Mouse (Mus musculus) ZHBTc4 (cell line): ENCODE results near the gene Asic1.
"Not testable (repeated sequence)": the region's sequence is repeated elsewhere in the genome, so short reads cannot be mapped to it uniquely, and the experiment has no call there.

ENCODE experiments used
- DNase-seq: peaks from one replicate; pipeline ENCODE4 v3.0.0-alpha.2; 2011; ENCODE audit warnings: low read depth, low spot score

The Asic1 gene

DNA sequence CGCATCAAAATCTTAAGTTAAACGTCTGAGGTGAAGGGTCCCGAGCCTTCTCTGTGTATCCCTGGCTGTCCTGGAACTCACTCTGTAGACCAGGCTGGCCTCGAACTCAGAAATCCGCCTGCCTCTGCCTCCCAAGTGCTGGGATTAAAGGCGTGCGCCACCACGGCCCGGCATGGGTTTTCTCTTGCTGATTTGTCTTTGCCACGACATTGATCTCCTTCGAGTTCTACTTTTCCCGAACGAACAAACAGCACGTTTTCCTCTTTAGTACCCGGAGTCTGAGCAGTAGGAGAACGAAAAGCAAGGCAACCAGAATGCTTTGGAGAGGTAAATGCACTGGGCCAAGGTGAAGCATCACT lies 31.5 kb downstream of the Asic1 start:
- DNase-seq: not testable (repeated sequence)

GRCm38 (mm10) chr15:99701999-99702900 lies 32.1 kb downstream of the Asic1 start, which contains the start of gene Smarcd1:
Smarcd1 (plus strand) TSS chr15:99702129.
- peak; percentile 97 for DNase-seq

GRCm38 (mm10) chr15:99703104-99703503 lies 32.9 kb downstream of the Asic1 start:
- DNase-seq: no peak

DNA sequence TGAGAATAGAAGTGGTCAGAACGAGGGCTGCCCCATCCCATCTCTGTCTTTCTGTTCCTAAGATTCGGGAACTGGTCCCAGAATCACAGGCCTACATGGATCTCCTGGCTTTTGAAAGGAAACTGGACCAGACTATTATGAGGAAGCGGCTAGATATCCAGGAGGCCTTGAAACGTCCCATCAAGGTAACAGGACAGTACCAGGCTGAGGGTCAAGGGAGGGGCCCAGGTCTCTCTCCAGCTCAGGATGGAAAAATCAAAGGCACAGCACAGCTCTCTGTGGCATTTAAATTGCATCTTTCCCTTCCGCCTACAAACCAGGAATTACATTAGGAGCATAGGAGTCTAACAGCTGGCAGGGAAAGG lies 33.5 kb downstream of the Asic1 start:
- no peak for DNase-seq

DNA sequence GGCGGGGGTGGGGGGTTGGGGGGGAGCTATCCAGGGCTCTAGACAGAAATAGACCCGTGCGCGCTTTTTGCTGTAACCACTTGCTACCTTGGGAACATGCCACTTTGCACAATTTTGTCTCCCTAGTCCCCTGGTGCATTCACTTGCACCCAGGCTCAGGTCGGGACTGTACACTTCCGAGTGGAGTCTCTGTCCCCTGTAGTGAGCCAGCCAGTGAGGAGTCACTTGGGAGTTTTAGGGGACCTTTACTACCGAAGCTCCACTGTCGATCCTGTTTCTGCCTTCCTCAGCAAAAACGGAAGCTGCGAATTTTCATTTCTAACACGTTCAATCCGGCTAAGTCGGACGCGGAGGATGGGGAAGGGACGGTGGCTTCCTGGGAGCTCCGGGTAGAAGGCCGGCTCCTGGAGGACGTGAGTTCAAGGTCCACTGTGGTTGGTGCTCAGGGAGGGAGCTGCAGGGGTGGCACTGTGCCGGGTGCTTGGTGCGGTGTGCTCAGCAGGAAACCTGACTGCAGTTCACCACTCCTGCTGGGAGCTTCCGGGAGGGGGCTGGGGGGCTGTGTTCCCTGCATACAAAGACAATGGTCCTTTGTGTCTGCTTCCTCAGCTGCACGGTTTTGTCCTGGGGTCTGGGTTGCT lies 34.0 kb downstream of the Asic1 start:
- peak; percentile 75 for DNase-seq

- DNase-seq: peak; percentile 87
These were observed 34.7 kb downstream of the Asic1 start for GRCm38 (mm10) chr15:99704881-99705280.

DNA sequence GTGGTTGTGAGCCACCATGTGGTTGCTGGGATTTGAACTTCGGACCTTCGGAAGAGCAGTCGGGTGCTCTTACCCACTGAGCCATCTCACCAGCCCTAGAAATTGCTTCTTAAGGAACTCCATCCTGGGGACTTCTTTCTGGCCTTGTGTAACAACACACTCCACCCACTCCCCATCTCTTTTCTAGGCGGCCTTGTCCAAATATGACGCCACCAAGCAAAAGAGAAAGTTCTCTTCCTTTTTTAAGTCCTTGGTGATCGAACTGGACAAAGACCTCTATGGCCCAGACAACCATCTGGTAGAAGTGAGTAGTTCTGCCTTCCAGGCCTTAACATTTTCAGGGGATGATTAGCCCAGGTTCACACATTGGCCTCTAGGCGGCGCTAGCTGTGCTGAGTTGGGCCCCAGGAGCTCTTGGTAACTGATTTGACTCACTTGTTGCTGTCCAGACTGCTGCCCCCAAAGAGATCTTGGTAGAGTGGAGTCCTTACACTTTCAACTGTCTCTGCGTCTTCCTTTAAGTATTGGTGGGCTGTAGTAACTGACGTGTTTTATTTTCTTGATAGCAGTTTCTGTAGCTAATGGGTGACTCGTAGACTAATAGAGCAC lies 35.4 kb downstream of the Asic1 start, which contains the start of gene Gm17349:
Gm17349 (minus strand) TSS at position 51 of the 609 bp plus-strand sequence.
- DNase-seq: peak; percentile 89

DNA sequence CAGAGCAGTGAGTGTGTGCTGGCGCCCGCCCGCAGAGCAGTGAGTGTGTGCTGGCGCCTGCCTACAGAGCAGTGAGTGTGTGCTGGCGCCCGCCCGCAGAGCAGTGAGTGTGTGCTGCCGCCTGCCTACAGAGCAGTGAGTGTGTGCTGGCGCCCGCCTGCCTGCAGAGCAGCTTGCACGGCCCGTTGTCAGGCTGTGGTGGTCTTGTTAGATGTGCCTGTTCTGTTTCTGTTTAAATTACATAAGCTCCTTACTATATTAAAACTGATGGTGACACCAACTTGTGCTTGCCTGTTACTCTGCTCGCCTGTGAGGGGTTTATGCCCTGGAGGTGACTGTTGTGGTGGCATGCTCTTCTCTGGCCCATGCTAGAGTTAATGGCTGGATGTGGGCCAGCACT lies 38.0 kb downstream of the Asic1 start:
- peak; percentile 50 for DNase-seq

- no peak for DNase-seq
These were observed 40.3 kb downstream of the Asic1 start for GRCm38 (mm10) chr15:99710221-99711190.

- no peak for DNase-seq
These were observed 41.3 kb downstream of the Asic1 start for GRCm38 (mm10) chr15:99711491-99711890.

DNA sequence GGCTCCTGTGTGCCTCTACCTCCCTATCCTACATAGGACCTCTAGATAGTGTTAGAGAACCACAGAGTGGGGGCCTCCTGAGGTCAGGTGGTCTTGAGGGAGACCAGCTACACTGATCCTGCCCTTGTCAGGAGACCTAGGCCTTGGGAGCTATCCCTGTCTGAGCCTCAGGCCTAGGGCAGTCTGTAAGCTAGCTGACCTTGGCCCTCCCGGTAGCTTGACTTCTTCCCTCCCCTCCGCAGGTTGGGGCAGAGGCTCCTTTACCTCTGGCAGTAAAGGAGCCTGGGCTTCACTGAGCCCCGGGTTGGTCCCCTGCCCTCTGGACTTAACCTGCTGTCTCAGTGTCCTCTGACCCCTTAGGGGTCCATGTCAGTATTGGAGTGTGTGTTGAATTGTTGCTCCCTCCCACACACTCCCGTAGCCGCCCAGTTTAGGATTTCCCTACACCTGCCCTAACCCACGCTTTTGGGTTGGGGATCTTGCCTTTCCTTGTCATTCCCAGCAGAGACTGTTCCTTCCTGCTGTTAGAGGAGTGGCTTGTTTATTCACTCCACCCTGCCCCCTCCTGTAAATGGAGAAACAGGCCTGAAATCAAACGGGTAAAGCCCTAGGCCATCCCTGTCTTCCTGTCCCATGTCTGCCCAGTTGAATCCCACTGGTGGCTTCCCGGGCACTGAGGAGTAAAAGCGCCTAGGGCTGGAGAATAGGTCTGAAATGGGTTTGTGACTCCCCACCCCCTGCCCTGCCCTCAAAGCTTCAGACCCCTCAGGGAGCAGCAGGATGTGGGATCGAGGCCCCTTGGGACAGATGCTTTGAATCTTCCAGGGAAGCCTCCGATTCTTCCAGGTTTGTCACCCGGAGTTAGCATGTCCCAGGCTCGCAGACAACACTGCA lies 42.7 kb downstream of the Asic1 start:
- DNase-seq: peak; percentile 63

GRCm38 (mm10) chr15:99713569-99713968 lies 43.4 kb downstream of the Asic1 start:
- DNase-seq: no peak

- DNase-seq: no peak
These were observed 44.0 kb downstream of the Asic1 start for GRCm38 (mm10) chr15:99714206-99714605.

GRCm38 (mm10) chr15:99714858-99715257 lies 44.7 kb downstream of the Asic1 start:
- DNase-seq: peak; percentile 88

DNA sequence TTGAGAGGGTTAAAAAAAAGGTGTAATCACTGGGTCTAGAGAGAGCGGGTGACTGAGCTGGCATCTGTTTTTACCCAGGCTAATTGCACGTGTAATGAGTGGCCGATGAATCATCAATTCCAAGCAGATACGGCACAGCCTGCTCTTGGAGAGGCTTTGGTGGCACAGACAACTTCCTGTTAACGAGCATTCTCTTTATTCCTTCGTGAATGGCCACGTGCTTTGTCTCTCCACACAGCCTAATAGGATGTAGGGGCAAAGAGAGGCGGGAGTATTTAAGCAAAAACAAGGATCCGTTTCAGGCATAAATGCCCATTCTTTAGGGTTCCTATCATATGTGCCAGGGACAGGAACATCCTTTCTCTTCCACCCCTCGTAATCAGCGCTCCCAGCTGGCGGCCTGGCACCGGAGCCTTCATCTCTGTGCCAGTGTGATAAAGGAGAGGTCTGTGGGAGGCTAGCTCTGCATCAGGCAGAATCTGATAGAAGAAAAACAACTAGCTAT lies 45.2 kb downstream of the Asic1 start:
- no peak for DNase-seq

GRCm38 (mm10) chr15:99715982-99716746 lies 46.0 kb downstream of the Asic1 start:
- DNase-seq: no peak

DNA sequence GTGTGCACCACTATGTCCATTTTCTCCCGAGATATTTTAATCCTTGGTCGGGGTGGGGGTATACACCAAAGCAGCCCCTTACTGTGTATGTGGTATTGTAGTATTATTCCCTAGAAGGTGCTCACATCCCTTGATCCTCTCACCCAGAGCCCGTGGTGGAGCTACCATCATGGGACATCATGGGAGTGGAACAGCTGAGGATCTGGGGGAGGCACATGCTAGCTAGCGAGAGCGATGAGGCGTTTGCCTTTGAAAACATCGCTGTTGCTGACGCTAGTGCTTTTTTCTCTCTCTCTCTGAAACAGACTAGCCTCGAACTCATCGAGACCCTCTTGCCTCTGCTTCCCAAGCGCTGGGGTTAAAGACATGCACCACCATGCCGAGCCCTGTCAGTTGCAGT lies 46.6 kb downstream of the Asic1 start:
- no peak for DNase-seq

DNA sequence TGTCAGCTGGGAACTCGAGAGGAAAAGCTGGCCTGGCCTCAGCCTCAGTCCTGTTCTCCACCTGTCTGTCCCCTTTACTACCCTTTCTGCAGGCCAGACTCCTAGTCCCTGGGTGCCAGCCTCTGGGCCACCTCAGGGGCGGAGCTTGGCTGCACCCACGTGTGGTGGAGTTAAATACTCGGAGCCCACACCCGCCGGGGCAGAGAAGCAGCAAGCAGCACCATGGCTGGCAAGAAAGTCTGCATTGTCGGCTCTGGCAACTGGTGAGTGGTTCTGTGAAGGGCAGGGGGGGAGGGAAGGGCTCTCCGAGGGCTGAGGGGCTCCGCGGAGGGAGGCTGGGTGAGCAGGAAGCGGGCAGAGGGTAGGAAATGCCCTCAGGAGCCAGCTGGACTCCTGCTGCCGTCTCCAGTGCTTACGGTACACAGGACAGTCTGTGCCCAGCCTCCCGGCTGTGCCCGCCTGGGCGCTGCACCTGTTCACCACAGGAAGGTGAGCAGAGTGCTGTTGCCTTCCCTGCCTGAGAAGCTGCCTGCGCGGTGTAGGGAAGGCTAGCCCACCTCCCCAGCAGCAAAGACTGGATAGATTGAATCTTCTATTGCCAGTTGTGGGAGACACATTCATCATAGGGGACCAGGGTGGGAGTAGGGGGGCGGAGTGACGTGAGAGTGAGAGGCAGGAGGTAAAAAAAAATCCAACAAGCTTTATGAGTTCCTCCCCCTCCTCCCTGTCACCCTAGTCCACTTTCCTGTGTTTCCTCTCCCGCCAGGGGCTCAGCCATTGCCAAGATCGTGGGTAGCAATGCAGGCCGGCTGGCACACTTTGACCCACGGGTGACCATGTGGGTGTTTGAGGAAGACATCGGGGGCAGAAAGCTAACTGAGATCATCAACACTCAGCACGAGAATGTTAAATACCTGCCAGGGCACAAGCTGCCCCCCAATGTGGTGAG lies 47.5 kb downstream of the Asic1 start, which contains the start of gene Gpd1:
Gpd1 (plus strand) TSS at position 130 of the 949 bp plus-strand sequence.
- DNase-seq: peak; percentile 29
